Comparison of ENCODE assay signal across 8 mouse cellular contexts in the genomic region with DNA sequence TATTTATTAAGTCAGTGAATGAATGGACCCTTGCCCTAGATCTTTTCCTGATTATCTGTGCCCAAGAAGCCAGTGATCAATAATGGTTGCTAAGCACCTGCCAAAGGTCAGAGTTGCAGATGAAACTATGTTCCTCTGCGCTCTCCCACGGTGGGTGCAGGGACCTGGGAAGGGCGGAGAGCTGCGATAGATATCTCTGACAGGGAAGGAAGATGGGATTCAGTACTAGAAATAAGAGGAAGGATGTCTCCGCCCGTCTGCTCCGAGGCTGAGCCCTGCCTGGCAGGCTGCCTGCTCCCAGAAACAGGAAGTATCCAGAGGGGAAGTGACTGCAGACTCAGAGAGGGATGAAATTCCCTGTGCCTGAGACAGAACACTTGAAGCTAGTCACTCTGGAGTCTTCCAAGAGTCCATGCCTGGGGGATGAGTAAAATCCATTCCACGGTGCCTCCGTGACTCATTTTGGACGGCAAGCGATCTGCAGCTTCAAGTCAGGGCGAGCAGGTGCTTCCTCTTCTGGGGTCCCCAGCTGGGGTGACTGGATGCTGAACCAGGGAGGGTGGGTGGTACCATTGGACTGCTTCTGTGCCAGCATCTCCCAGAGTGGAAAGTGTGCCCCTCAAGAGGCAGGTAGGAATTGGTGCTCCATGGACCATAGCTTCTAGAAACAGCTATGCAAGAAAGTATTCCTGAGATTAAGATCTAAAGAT. TPM values are rescaled to one million over a fixed set of nuclear protein-coding genes. Genes with fewer than 3 reads are reported as not detected.
A peak's percentile ranks its signal among the peaks of the same experiment; 100 is the strongest.
DNase-seq lines count a peak whose midpoint lies in the region; ATAC-seq and TF ChIP-seq lines count a peak whose summit lies in the region.

No protein-coding gene starts in this region.

- H3K9me3 ChIP-seq in embryonic facial prominence, embryonic 15.5 days (replicated peaks) = no peaks in the 10 kb centered on the region
- no peaks in the 10 kb centered on the region for H3K9me3 ChIP-seq in liver, postnatal 0 days (ENCODE audit: low read length)

- 50% methylated on average over 12 of the region's 12 CpGs for WGBS in embryonic facial prominence, embryonic 15.5 days
- WGBS in liver, postnatal 0 days (ENCODE audit: insufficient replicate concordance) = 20% methylated on average over 12 of the region's 12 CpGs

- 0 out of 2 replicates have a peak overlapping the region, but pooled peaks have one; percentile 24 for H3K27ac ChIP-seq in embryonic facial prominence, embryonic 15.5 days (replicated peaks)
- H3K27ac ChIP-seq in liver, postnatal 0 days (ENCODE audit: low read depth) = peak overlapping the region; percentile 64

- TF ChIP-seq CTCF in liver, postnatal 0 days (IDR thresholded peaks at IDR 0.05; ENCODE audit: low read depth) = no peak

- TF ChIP-seq EP300 in liver, postnatal 0 days (IDR thresholded peaks at IDR 0.05; ENCODE audit: low read depth) = peak; percentile 66; the same call in 1 of the 2 replicates

- H3K9ac ChIP-seq in embryonic facial prominence, embryonic 15.5 days = no peak overlapping the region
- no peak overlapping the region for H3K9ac ChIP-seq in liver, postnatal 0 days (replicated peaks)

- H3K4me2 ChIP-seq in embryonic facial prominence, embryonic 15.5 days (replicated peaks) = no peak overlapping the region
- H3K4me2 ChIP-seq in liver, postnatal 0 days (ENCODE audit: low read depth, low read length) = 0 out of 2 replicates have a peak overlapping the region, but pooled peaks have one; percentile 30

- no peaks in the 10 kb centered on the region for H3K27me3 ChIP-seq in embryonic facial prominence, embryonic 15.5 days
- no peaks in the 10 kb centered on the region for H3K27me3 ChIP-seq in liver, postnatal 0 days (ENCODE audit: insufficient read depth, low read length)

- peak; percentile 29 to 46 for DNase-seq in spleen, postnatal 36 days (ENCODE audit: low spot score in 2 of 2)
- DNase-seq in spleen, postnatal 14 days (ENCODE audit: low spot score in 2 of 2) = no peak
- DNase-seq in liver, postnatal 0 days = peak; percentile 71
- DNase-seq in thymus, postnatal 4 days = peak; percentile 53
- DNase-seq in embryo, embryonic 11 days = no peak
- DNase-seq in natural killer cell, adult 2 months (ENCODE audit: low spot score in 2 of 2) = no peak

- no peak for ATAC-seq in embryonic facial prominence, embryonic 15.5 days (ENCODE audit: insufficient number of reproducible peaks, low FRiP score, low TSS enrichment, low read depth)
- peak; percentile 47 to 56 for ATAC-seq in hematopoietic stem cell, adult 5-6 weeks (replicated peaks in 1 of 2; ENCODE audit: insufficient read depth in 1 of 2, low FRiP score in 2 of 2, low TSS enrichment in 1 of 2, low read depth in 1 of 2, poor library complexity in 2 of 2, severe bottlenecking in 2 of 2)
- ATAC-seq in liver, postnatal 0 days = peak; percentile 91

- H3K4me1 ChIP-seq in embryonic facial prominence, embryonic 15.5 days = peaks cover 12% of the 10 kb centered on the region; the same call in 1 of the 2 replicates
- H3K4me1 ChIP-seq in liver, postnatal 0 days (ENCODE audit: insufficient read depth) = peaks cover 30% of the 10 kb centered on the region

- H3K4me3 ChIP-seq in embryonic facial prominence, embryonic 15.5 days (replicated peaks) = no peak overlapping the region
- no peak overlapping the region for H3K4me3 ChIP-seq in liver, postnatal 0 days (ENCODE audit: low read depth, low read length)

- H3K36me3 ChIP-seq in embryonic facial prominence, embryonic 15.5 days = no peaks in the 10 kb centered on the region
- no peaks in the 10 kb centered on the region for H3K36me3 ChIP-seq in liver, postnatal 0 days (replicated peaks; ENCODE audit: insufficient read depth, low read length)

RNA-seq across cellular contexts. Expression of a gene that starts 36.9 kb away (rescaled TPM):
- polyA plus RNA-seq in embryonic facial prominence, embryonic 15.5 days (2015; fragmentation: Nextera tagmentation; extraction: Ambion mirVana) = 13.1 and 13.2 TPM in 2 replicates
- 46.9 and 50.8 TPM in 2 replicates for total RNA-seq in hematopoietic stem cell, adult 5-6 weeks (2017)
- 4.5 and 4.8 TPM in 2 replicates for polyA plus RNA-seq in liver, postnatal 0 days (2015; fragmentation: Nextera tagmentation; extraction: Ambion mirVana)

RNA-seq across cellular contexts. Expression of a gene that starts 41.9 kb away (rescaled TPM):
- 244 and 280 TPM in 2 replicates for polyA plus RNA-seq in embryonic facial prominence, embryonic 15.5 days (2015; fragmentation: Nextera tagmentation; extraction: Ambion mirVana)
- total RNA-seq in hematopoietic stem cell, adult 5-6 weeks (2017) = 104 and 116 TPM in 2 replicates
- polyA plus RNA-seq in liver, postnatal 0 days (2015; fragmentation: Nextera tagmentation; extraction: Ambion mirVana) = 115 and 128 TPM in 2 replicates

Comparison
In these comparisons a context has a peak if more than half of its experiments do, and no peak if none do; other contexts are left out.
1. DNase-seq: peak in spleen, postnatal 36 days (2 of 2), liver, postnatal 0 days (single experiment) and thymus, postnatal 4 days (single experiment); none in spleen, postnatal 14 days (0 of 2), embryo, embryonic 11 days (single experiment) and natural killer cell, adult 2 months (0 of 2).